Mouse (Mus musculus) layer of hippocampus, postnatal 14 days (tissue): ENCODE measurements at regions not wholly inside any gene's neighbourhood (a gene's known extent, or its start where the extent isn't known, plus 50 kb on each side); places are given as distances from the start of the nearest gene placed in this dataset.

Experiments
- DNase-seq, 2 experiments: peaks; one replicate each; pipeline ENCODE4 v3.0.0; 2021 to 2022; ENCODE audit warnings: low spot score in 2 of 2, mixed read lengths in 1 of 2

- DNase-seq = peak in 1 of 2 experiments; percentile 36
These were observed 126.6 kb upstream of the Eef2kmt start for GRCm38 (mm10) chr16:5382228-5382884.

GRCm38 (mm10) chr16:5380626-5381025 is 124.8 kb upstream of the Eef2kmt start:
- no peak for DNase-seq

GRCm38 (mm10) chr16:5377001-5377400 is 121.2 kb upstream of the Eef2kmt start:
- DNase-seq = no peak

- DNase-seq = no peak
These were observed 119.2 kb upstream of the Eef2kmt start for GRCm38 (mm10) chr16:5374818-5375605.

GRCm38 (mm10) chr16:5371175-5371893 is 115.6 kb upstream of the Eef2kmt start:
- DNase-seq = no peak

- DNase-seq = no peak
These were observed 114.7 kb upstream of the Eef2kmt start for GRCm38 (mm10) chr16:5370496-5370895.

GRCm38 (mm10) chr16:5368897-5369558 is 113.2 kb upstream of the Eef2kmt start:
- no peak for DNase-seq

GRCm38 (mm10) chr16:5368357-5368756 is 112.6 kb upstream of the Eef2kmt start:
- no peak for DNase-seq

GRCm38 (mm10) chr16:5367581-5368119 is 111.9 kb upstream of the Eef2kmt start:
- no peak for DNase-seq

- no peak for DNase-seq
These were observed 110.2 kb upstream of the Eef2kmt start for GRCm38 (mm10) chr16:5366021-5366420.

- peak in 1 of 2 experiments; percentile 12 for DNase-seq
These were observed 107.3 kb upstream of the Eef2kmt start for GRCm38 (mm10) chr16:5363007-5363570.

- DNase-seq = no peak
These were observed 103.4 kb upstream of the Eef2kmt start for GRCm38 (mm10) chr16:5359193-5359592.

- no peak for DNase-seq
These were observed 98.1 kb upstream of the Eef2kmt start for GRCm38 (mm10) chr16:5353881-5354280.

- no peak for DNase-seq
These were observed 96.2 kb upstream of the Eef2kmt start for GRCm38 (mm10) chr16:5351890-5352571.

GRCm38 (mm10) chr16:5347151-5347550 is 91.4 kb upstream of the Eef2kmt start:
- DNase-seq = no peak

- peak in 1 of 2 experiments; percentile 28 for DNase-seq
These were observed 86.5 kb upstream of the Eef2kmt start for GRCm38 (mm10) chr16:5342326-5342725.

- DNase-seq = peak; percentile 13 to 42
These were observed 60.5 kb upstream of the Eef2kmt start for GRCm38 (mm10) chr16:5316271-5316670.

- DNase-seq = no peak
These were observed 57.5 kb upstream of the Eef2kmt start for GRCm38 (mm10) chr16:5313261-5313660.

- no peak for DNase-seq
These were observed 55.7 kb upstream of the Eef2kmt start for GRCm38 (mm10) chr16:5311456-5311855.

GRCm38 (mm10) chr16:5310736-5311135 is 55.0 kb upstream of the Eef2kmt start:
- no peak for DNase-seq
